Mouse (Mus musculus): ENCODE measurements around the gene Hras. TPM values are rescaled to one million over a fixed set of nuclear protein-coding genes. Genes with fewer than 3 reads are reported as not detected.

The Hras gene
- total RNA-seq, 2 experiments from 2014 or later = 204 to 208 TPM

DNA sequence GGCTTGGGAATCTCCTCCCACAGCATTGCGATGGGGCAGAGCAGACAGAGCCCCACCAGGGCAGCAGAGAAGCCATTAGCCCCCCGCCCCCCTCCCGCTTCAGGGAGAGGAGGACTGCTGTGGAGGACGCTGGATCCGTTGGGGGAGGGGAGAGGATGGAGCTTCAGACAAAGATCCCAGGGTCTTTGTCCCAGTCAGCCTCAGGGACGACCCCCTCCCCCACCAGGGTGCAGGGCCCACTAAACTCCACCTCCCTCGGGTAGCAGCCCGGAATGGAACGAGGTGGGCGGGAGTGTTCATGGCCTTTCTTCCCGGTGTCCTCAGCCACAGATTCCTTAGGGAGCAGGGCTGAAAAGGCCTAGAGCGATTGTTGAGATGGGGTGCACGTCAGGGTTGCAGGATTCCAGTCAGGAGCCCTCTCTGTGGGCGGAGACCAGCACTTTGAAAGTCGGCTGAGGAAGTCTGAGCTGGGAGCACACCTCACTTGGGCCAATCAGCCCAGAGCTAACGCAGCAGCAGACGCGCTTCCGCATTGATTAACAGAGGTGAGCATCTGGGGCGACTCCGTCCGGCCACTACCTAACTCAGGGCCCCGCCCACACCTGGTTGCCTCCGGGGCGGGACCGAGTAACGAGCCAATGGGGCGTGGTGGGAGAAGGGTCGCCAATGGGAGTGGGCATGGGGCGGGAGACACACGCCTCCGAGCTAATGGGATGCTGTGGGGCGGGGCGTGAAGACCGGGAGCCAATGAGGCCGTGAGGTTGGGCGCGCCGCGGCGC lies 21.5 kb upstream of the Hras start, which contains the start of gene Rassf7:
TSS of gene Rassf7 (plus strand) at position 760 of the 779 bp plus-strand sequence.
- peak; percentile 68 to 77 for DNase-seq (ENCODE audit: low spot score in 2 of 2)

DNA sequence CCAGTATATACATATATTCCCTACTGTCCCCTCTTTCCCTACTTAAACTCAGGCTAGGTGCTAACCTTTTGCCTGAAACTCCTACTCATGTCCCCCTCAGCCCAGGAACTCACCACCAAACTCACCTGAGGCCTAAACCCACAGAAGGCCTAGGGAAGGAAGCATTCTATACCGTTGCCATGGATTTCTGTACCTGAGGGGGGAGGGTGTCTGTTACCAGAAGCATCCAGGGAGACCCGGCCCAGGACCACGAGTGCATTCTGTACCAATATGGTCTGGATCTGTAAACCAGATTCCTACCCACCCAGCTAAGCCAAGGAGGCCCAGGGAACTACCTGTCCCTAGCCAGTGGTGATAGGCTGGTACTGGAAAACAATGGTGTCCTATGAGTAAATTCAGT lies 20.5 kb upstream of the Hras start:
- DNase-seq (ENCODE audit: low spot score in 2 of 2) = no peak

GRCm38 (mm10) chr7:141213605-141214235 lies 19.9 kb upstream of the Hras start, which contains the start of gene Lmntd2:
Lmntd2 (minus strand) TSS chr7:141214080.
- DNase-seq (ENCODE audit: low spot score in 2 of 2) = no peak

- DNase-seq (ENCODE audit: low spot score in 2 of 2) = no peak
Measured at GRCm38 (mm10) chr7:141213133-141213532, 19.3 kb upstream of the Hras start.

GRCm38 (mm10) chr7:141210606-141211131 lies 16.9 kb upstream of the Hras start:
- no peak for DNase-seq (ENCODE audit: low spot score in 2 of 2)

- no peak for DNase-seq (ENCODE audit: low spot score in 2 of 2)
Measured at GRCm38 (mm10) chr7:141210137-141210536, 16.3 kb upstream of the Hras start.

- DNase-seq (ENCODE audit: low spot score in 2 of 2) = no peak
Measured at GRCm38 (mm10) chr7:141209526-141209925, 15.7 kb upstream of the Hras start.

GRCm38 (mm10) chr7:141206182-141206937 lies 12.6 kb upstream of the Hras start:
- DNase-seq (ENCODE audit: low spot score in 2 of 2) = no peak

DNA sequence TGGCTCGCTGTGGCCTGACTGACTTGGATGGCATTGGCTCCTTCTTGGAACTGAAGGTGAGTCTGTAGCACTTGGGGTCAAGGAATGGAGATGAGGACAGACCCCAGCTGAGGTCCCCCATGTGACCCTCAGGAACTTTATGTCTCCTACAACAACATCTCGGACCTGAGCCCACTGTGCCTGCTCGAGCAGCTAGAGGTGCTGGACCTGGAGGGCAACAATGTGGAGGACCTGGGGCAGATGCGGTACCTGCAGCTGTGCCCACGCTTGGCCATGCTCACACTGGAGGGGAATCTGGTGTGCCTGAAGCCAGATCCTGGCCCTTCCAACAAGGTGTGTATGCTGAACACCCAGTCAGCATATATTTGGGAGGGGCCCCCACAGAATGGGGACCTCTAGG lies 11.7 kb upstream of the Hras start:
- no peak for DNase-seq (ENCODE audit: low spot score in 2 of 2)

DNA sequence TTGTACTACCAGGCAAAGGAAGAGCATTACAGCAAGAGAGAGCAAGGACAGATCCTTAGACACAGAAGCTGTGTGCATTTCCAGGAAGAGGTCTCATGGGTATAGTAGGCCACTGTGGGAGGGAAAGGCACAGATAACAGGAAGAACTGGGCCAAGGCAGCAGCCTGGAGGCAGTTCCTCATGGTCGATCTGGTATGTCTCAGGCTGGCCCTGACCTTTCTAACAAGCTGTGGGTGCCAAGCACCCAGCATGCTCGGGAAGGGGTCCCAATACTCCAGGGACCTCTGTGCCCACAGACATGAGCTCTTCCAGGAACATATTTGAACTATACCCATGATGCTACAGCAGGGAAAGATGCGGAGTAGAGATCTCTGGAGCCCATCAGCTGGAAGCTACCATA lies 10.7 kb upstream of the Hras start:
- DNase-seq (ENCODE audit: low spot score in 2 of 2) = no peak

DNA sequence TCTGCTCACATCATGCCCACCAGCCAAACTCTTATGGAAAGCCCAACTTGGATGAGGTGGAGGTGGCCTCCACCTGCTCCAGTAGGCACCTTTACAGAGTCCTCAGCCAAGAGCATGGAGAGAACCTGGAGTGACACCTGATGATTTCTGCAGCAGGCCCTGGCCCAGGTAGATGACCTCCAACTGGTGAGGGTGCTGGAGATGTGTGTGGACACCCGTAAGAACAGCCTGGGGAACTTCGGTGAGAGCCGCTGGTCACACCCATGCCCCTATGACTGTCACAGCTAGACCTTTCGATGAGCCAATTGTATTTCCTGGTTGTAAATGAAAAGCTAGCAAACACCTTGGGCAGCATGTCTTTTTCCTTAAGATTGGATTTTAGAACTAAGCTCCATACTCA lies 4.3 kb upstream of the Hras start:
- DNase-seq (ENCODE audit: low spot score in 2 of 2) = no peak

DNA sequence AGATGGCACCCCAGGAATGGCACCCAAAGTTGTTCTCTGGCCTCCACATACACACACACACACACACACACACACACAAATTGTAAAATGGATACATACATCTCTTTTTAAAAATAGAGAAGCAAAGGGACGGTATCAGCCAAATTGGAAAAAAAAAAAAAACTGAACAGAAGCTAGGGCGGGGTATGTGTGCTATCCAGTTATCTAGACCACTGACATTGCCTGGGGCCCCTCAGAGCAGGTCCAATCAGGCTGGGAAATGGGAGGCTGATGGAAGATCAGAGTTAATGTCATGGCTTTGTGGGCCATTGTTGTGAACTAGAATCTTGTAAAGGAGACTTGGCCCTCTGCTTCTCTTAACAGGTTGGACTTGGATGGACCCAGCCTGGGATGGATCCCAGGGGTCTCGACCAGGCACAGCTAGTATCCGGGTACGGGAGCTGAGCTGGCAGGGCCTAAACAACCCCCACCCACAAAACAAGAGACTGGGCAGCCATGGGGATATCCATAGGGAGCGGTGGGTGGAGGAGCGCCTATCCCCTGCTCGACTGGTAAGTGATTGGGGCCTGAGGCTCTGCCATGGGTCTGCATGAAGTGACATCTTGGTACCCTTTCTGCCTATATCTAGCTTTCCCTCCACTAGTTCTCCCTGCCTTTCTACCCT lies 2.9 kb upstream of the Hras start:
- no peak for DNase-seq (ENCODE audit: low spot score in 2 of 2)

DNA sequence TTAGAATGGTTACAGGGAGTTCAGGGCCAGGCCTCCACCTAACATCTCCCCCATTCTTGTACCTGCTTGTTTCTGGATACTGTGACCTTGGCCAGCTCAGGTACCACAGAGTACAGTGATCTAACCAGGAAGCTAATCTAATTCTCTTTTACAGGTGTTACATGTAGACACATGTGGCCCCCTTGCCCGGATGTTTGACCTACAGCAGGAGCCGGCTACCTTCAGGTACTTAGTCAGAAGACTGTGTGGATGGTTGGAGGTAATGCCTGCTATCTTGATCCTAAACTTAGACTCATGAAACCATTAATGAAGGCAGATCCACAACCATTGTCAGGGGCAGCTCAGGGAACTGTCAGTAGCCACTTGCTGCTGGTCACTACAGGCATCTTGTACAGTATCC lies 1.9 kb upstream of the Hras start:
- DNase-seq (ENCODE audit: low spot score in 2 of 2) = no peak

DNA sequence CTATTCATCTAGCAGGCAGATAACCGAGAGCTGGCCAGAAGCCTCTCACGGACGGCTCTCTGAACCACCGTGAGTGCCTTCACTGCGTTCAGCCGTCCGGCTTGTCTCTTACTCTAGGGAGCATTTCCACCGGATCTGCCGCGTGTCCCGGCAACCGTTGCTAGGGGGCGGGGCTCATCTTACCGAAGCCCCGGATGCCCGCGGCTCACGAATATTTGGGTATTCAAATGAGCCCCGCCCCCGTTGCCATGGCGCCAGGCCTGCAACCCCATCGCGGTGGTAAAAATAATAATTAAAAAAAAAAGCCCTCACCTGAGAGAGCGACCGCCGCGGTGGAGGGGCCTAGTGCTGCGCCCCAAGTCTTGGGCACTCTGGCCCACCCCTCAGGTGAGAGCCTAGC lies 1.0 kb upstream of the Hras start:
- DNase-seq (ENCODE audit: low spot score in 2 of 2) = peak; percentile 84 to 87

GRCm38 (mm10) chr7:141194409-141194808 lies 604 bp upstream of the Hras start:
- DNase-seq (ENCODE audit: low spot score in 2 of 2) = no peak

DNA sequence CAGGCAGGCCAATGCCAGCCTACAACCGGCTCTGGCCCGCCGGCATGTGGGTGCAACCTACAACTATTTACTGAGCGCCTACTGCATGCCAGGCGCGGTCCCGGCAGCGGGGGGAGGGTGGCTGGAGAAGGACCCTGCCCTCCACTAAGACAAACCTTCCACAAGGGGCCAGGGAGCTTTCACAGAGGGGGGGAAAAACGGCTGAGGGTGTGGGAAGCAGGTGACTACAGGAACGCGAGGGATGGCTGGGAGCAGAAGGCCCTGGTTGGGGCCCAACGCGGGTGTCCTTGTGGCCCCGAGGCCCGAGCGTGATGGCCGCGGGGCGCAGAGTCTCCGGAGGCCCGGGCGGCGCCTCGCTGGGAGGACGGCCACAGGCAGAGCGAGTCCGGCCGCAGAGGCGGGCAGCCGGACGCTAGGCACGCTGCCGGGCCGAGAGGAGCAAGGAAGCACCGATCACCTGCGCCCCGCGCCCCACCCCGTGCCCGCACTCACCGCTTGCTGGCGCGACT lies 403 bp downstream of the Hras start:
- peak in 1 of 2 experiments; percentile 47 for DNase-seq (ENCODE audit: low spot score in 2 of 2)

DNA sequence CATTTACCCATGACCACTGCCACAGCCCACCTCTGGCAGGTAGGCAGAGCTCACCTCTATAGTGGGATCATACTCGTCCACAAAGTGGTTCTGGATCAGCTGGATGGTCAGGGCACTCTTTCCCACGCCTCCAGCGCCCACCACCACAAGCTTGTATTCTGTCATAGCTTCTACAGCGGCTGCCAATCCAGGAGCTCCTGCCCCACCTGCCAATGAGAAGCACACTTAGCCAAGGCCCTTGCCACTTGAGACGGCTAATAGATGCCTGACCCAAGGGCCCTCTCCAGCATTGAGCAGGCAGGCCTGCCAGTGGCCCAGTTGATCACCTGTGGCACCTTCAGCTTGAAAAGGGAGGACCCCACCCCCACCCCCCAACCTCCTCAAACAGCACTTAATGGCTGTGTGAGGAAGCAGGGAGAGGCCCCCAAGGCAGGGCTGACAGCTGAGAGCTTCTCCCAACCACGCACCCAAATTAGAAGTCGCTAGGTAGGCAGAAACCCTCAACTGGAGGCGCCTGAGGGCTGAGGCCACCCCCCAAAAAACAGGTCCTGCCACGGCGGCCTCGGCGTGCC lies 943 bp downstream of the Hras start:
- DNase-seq (ENCODE audit: low spot score in 2 of 2) = no peak

- DNase-seq (ENCODE audit: low spot score in 2 of 2) = no peak
Measured at GRCm38 (mm10) chr7:141191796-141192685, 1.8 kb downstream of the Hras start.

GRCm38 (mm10) chr7:141191036-141191435 lies 2.8 kb downstream of the Hras start:
- no peak for DNase-seq (ENCODE audit: low spot score in 2 of 2)

DNA sequence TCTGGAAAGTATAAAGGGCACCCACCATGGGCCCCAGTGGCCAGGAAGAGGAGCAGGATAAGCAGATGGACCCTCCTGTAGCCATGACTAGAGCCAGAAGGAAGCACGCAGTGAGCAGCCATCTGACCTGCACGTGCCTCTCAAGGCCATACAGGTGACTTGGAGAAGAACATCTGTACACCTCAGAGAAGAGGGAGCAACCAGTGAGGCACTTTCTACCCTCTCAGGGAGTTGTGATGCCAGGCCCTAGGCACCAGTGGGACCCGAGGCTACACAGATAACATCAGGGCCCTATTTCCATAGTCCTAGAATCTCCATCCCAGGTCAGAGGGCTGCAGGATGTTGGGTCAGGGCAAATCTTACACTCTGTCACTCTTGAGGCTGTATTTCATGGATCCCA lies 3.6 kb downstream of the Hras start:
- DNase-seq (ENCODE audit: low spot score in 2 of 2) = no peak
